Mouse (Mus musculus): ENCODE measurements at regions not wholly inside any gene's neighbourhood (a gene's known extent, or its start where the extent isn't known, plus 50 kb on each side); places are given as distances from the start of the nearest gene placed in this dataset.
A peak's percentile ranks its signal among the peaks of the same experiment; 100 is the strongest.

DNA sequence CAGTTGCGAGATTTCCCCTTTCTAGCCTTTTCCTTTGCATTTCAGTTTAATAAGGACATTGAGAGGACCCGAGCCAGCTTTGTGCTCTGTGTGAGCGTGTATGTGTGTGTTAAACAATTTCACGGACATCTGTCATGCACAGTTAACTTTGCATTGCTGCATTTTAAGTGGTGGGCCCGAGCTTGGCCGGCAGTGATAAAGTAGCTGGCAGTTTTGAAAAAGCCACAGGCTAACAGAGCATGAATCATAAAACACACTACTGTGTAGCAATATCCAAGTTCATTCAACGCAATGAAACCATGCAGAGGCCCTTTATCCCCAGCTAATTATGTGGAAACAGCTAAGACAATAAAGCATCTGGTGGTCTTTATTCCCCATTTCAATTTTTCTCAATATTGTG lies 140.9 kb downstream of the Nkx6-1 start:
- DNase-seq (ENCODE audit: low spot score) (peak; percentile 61), ATAC-seq (ENCODE audit: low FRiP score) (peak; percentile 72)
- Histone ChIP-seq H3K36me3 (ENCODE audit: control insufficient read depth, insufficient read depth, low read length) (no peaks in the 10 kb centered on the region), H3K9ac (ENCODE audit: low read depth, low read length) (no peak overlapping the region), H3K9me3 (ENCODE audit: control insufficient read depth, low read length) (no peaks in the 10 kb centered on the region), H3K4me2 (replicated peaks; ENCODE audit: low read depth, low read length) (no peak overlapping the region; the same call in 1 of the 2 replicates), H3K27me3 (ENCODE audit: control insufficient read depth, insufficient read depth, low read length) (peaks cover 84% of the 10 kb centered on the region), H3K4me3 (ENCODE audit: low read depth, low read length) (no peak overlapping the region), H3K27ac (ENCODE audit: low read depth, low read length) (no peak overlapping the region), H3K4me1 (replicated peaks; ENCODE audit: control insufficient read depth, insufficient read depth, low read length) (peaks cover 12% of the 10 kb centered on the region)
- 17% methylated on average over 7 of the region's 7 CpGs for WGBS

DNA sequence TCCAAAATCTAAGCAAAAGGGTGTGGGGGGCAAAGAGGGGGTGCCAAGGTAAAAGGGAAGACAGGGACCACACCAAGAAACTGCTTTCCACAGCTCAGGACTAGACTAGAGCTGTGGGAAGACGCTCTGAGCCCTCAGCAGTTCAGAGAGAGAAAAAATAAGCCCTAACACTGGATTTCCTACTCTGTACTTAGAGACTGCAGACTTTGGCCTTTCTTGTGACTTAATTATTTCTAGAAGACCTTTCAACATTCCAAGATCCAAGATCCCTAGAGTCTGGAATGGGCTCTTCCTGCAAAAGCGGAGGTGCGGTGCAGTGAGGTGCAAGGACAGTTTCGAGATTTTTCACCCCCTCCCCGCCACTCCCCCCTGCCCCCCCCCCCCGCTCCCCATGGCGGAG lies 141.3 kb downstream of the Nkx6-1 start:
- Histone ChIP-seq H3K9me3 (ENCODE audit: control insufficient read depth, low read length) (no peaks in the 10 kb centered on the region), H3K36me3 (ENCODE audit: control insufficient read depth, insufficient read depth, low read length) (no peaks in the 10 kb centered on the region), H3K27ac (ENCODE audit: low read depth, low read length) (no peak overlapping the region), H3K4me1 (replicated peaks; ENCODE audit: control insufficient read depth, insufficient read depth, low read length) (peaks cover 12% of the 10 kb centered on the region), H3K4me2 (replicated peaks; ENCODE audit: low read depth, low read length) (no peak overlapping the region; the same call in 1 of the 2 replicates), H3K4me3 (ENCODE audit: low read depth, low read length) (no peak overlapping the region), H3K27me3 (ENCODE audit: control insufficient read depth, insufficient read depth, low read length) (peaks cover 84% of the 10 kb centered on the region), H3K9ac (ENCODE audit: low read depth, low read length) (no peak overlapping the region)
- 16% methylated on average over 7 of the region's 7 CpGs for WGBS
- DNase-seq (ENCODE audit: low spot score) (no peak), ATAC-seq (ENCODE audit: low FRiP score) (peak; percentile 15; the same call in 1 of the 2 replicates)

DNA sequence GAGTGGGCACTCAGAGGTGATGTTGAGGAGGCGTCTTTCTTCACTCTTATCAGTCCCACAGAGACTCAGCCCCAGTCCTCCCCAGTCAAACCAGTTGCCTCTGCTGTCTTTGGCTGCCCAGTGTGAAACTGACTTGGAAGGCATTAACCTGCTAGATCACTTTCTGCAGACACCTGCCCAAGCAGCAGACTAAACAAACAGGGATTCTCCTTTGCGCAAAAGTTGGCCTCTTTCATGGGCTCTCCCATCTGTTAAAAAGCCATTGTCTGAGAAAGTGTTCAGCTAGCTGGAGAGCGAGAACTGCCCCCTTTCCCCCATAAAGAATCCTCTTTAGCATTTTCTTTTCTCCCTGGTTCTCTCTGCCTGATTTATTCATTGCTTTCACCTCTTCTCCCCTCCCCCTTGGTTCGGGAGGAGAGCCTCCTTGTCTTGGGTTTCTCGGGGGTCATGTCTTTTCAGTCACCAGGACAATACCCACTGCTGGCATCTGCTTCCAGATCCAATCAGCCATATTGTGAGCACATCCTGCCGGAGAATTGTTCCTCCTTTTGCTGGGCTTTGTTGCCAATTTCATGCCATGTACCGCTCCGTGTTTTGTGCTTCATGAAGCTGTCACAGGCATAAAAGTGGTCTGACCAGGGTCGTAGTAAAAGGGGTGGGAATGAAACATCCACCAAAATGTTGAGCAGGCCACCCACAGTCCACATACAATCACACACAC lies 143.7 kb downstream of the Nkx6-1 start:
- WGBS: 10% methylated on average over 9 of the region's 9 CpGs
- Histone ChIP-seq H3K9ac (ENCODE audit: low read depth, low read length) (no peak overlapping the region), H3K27ac (ENCODE audit: low read depth, low read length) (no peak overlapping the region), H3K9me3 (ENCODE audit: control insufficient read depth, low read length) (no peaks in the 10 kb centered on the region), H3K27me3 (ENCODE audit: control insufficient read depth, insufficient read depth, low read length) (peaks cover 80% of the 10 kb centered on the region), H3K36me3 (ENCODE audit: control insufficient read depth, insufficient read depth, low read length) (no peaks in the 10 kb centered on the region), H3K4me1 (replicated peaks; ENCODE audit: control insufficient read depth, insufficient read depth, low read length) (peaks cover 12% of the 10 kb centered on the region), H3K4me2 (replicated peaks; ENCODE audit: low read depth, low read length) (no peak overlapping the region), H3K4me3 (ENCODE audit: low read depth, low read length) (no peak overlapping the region)
- ATAC-seq (ENCODE audit: low FRiP score): peak; percentile 83
- DNase-seq (ENCODE audit: low spot score): peak; percentile 77

DNA sequence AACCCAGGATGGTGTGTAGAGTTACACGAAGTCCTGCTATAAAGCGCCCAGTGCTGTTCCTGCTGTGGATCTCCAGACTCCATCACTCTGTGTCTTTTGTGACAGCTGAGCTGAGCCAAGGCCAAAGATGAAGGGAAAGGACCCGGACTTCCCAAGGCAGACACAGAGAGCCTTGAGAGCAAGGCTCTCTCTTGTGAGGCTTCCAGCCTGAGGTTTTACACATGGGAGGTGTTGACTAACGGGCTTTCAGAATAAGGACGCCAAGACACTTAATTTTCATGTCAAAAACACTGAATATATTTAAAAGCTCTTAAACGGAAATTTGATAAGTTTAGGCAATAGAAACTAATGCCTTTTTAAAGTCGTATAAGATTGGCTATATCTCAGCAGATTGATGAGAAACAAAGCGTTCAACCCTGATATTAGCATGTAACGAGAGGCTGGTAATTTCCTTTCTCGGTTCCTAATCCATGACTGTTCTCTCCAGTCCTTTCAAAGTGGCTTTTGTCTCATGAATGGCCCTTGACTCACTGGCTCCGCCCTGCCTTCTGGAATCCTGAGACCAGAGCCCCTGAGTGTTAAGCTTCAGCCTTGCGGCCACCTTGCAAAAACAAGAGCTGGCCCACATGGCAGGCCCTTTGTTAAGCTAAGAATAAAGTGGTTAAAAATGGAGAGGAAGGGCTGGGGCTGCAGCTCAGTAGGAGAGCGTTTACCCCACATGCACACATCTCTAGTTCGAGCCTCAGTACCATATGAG lies 145.8 kb downstream of the Nkx6-1 start:
- H3K4me2 ChIP-seq (replicated peaks; ENCODE audit: low read depth, low read length): no peak overlapping the region
- DNase-seq (ENCODE audit: low spot score) (peak; percentile 47), ATAC-seq (ENCODE audit: low FRiP score) (0 out of 2 replicates have a peak, but pooled peaks have one; percentile 11)
- H3K4me3 ChIP-seq (ENCODE audit: low read depth, low read length): no peak overlapping the region
- H3K9ac ChIP-seq (ENCODE audit: low read depth, low read length): no peak overlapping the region
- peaks cover 10% of the 10 kb centered on the region; the same call in 1 of the 2 replicates for H3K4me1 ChIP-seq (replicated peaks; ENCODE audit: control insufficient read depth, insufficient read depth, low read length)
- H3K36me3 ChIP-seq (ENCODE audit: control insufficient read depth, insufficient read depth, low read length): no peaks in the 10 kb centered on the region
- peaks cover 79% of the 10 kb centered on the region for H3K27me3 ChIP-seq (ENCODE audit: control insufficient read depth, insufficient read depth, low read length)
- no peaks in the 10 kb centered on the region for H3K9me3 ChIP-seq (ENCODE audit: control insufficient read depth, low read length)
- H3K27ac ChIP-seq (ENCODE audit: low read depth, low read length): no peak overlapping the region
- WGBS: 35% methylated on average over 14 of the region's 14 CpGs

DNA sequence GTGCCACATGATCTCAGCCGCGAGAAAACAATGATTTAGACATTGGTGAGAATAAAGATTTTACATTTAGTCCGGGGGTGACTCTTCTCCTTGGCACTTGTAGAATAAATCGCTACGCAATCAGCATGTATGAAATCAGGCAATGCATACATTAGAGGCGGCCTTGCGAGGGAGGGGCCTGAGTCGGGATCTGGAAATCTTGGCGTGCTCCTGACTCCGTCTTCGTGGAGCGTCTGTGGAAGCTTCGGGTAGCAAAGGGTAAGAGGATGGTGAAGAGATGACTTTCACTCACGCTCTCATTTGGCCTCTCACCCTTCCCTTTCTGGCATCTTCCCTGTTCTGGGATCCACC lies 167.1 kb downstream of the Nkx6-1 start:
- DNase-seq (ENCODE audit: low spot score) (no peak), ATAC-seq (ENCODE audit: low FRiP score) (peak; percentile 45)
- no peak overlapping the region for H3K4me3 ChIP-seq (ENCODE audit: low read depth, low read length)
- H3K9me3 ChIP-seq (ENCODE audit: control insufficient read depth, low read length): no peaks in the 10 kb centered on the region
- no peaks in the 10 kb centered on the region; the same call in 1 of the 2 replicates for H3K4me1 ChIP-seq (replicated peaks; ENCODE audit: control insufficient read depth, insufficient read depth, low read length)
- 80% methylated on average over 14 of the region's 14 CpGs for WGBS
- 0 out of 2 replicates have a peak overlapping the region, but pooled peaks have one; percentile 13 for H3K27ac ChIP-seq (ENCODE audit: low read depth, low read length)
- H3K4me2 ChIP-seq (replicated peaks; ENCODE audit: low read depth, low read length): no peak overlapping the region
- no peak overlapping the region for H3K9ac ChIP-seq (ENCODE audit: low read depth, low read length)
- H3K27me3 ChIP-seq (ENCODE audit: control insufficient read depth, insufficient read depth, low read length): peaks cover 7% of the 10 kb centered on the region
- no peaks in the 10 kb centered on the region for H3K36me3 ChIP-seq (ENCODE audit: control insufficient read depth, insufficient read depth, low read length)

DNA sequence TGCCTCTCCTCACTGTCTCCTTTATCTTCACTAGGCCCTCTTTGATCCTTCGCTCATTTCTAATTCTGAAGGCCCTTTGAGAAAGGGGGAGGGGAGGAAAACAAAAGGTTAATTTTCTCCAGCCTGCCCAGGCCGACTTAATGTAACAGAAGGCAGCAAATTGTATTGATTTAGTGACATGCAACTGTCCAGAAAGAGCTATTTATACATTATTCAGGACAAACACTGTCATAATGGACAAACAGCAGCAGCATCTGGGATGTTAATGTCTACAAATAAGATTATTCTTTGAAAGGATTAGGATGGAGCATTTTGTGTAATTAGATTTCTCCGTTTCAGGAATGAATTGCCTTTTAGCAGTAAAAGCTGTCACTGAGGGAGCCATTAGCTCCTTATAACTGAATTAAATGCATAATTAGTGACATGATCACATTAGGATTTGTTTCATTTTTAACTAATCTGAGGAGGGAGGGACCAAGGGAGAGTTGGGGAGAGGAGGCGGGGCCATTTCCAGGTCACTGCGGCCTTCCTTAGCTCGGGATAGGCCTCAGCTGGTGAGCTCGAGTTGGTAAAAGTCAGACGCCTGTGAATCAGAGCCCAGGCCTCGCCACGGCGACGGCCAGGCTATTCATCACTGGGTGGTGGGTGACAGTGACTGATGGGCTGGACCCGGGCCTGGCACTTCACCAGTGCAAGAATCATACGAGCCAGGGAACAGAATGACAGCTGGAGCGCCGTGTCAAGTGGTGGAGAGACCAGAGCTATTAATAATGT lies 167.7 kb downstream of the Nkx6-1 start:
- ATAC-seq (ENCODE audit: low FRiP score) (peak; percentile 92), DNase-seq (ENCODE audit: low spot score) (peak; percentile 72)
- Histone ChIP-seq H3K9ac (ENCODE audit: low read depth, low read length) (no peak overlapping the region), H3K27ac (ENCODE audit: low read depth, low read length) (no peak overlapping the region), H3K9me3 (ENCODE audit: control insufficient read depth, low read length) (no peaks in the 10 kb centered on the region), H3K27me3 (ENCODE audit: control insufficient read depth, insufficient read depth, low read length) (peaks cover 4% of the 10 kb centered on the region), H3K4me1 (replicated peaks; ENCODE audit: control insufficient read depth, insufficient read depth, low read length) (no peaks in the 10 kb centered on the region; the same call in 1 of the 2 replicates), H3K4me3 (ENCODE audit: low read depth, low read length) (no peak overlapping the region), H3K36me3 (ENCODE audit: control insufficient read depth, insufficient read depth, low read length) (no peaks in the 10 kb centered on the region), H3K4me2 (replicated peaks; ENCODE audit: low read depth, low read length) (no peak overlapping the region)
- 33% methylated on average over 16 of the region's 16 CpGs for WGBS

DNA sequence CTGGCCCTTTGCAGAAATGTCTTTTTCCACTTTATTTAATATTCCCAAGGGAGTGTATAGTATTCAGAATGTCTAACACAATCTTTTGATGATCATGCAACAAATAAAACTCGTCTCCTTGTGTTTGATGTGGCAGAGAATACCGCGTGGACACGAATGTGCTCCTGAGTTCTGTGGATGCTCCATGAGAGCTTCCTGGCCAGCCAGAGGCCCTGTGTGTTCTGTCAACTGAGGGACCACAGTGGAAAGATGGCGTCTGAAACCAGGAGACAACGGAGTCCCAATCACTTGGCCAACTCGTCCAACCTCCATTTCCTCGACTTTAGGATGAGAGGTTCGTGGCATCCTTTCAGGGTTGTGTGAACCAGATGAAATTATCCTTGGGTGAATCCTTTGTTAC lies 168.6 kb downstream of the Nkx6-1 start:
- no peak for ATAC-seq (ENCODE audit: low FRiP score)
- Histone ChIP-seq H3K36me3 (ENCODE audit: control insufficient read depth, insufficient read depth, low read length) (no peaks in the 10 kb centered on the region), H3K4me1 (replicated peaks; ENCODE audit: control insufficient read depth, insufficient read depth, low read length) (no peaks in the 10 kb centered on the region; the same call in 1 of the 2 replicates), H3K9ac (ENCODE audit: low read depth, low read length) (no peak overlapping the region), H3K9me3 (ENCODE audit: control insufficient read depth, low read length) (no peaks in the 10 kb centered on the region), H3K4me3 (ENCODE audit: low read depth, low read length) (no peak overlapping the region), H3K27me3 (ENCODE audit: control insufficient read depth, insufficient read depth, low read length) (peaks cover 4% of the 10 kb centered on the region), H3K27ac (ENCODE audit: low read depth, low read length) (no peak overlapping the region), H3K4me2 (replicated peaks; ENCODE audit: low read depth, low read length) (no peak overlapping the region)
- no peak for DNase-seq (ENCODE audit: low spot score)
- 92% methylated on average over 9 of the region's 9 CpGs for WGBS

DNA sequence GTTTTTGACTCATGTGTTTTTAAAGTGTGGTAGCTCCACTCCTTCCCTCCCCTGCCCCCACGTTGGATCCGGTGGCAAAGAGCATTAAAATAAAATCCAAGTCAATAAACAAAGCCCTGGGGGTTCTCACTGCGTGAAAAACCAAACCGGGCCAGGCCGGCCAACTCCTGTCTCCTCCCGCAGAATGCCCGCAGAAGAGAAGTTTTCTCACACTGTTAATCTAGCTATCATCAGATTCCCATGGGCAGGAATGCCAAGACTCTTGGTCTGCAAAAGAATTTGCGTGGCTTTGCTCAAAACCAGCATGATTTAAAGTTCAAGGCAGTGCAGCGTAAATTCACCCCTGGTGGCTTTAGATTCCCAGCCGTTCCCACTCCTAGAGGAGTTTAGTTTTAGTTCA lies 219.0 kb downstream of the Nkx6-1 start:
- Histone ChIP-seq H3K9ac (ENCODE audit: low read depth, low read length) (no peak overlapping the region), H3K27ac (ENCODE audit: low read depth, low read length) (no peak overlapping the region), H3K4me3 (ENCODE audit: low read depth, low read length) (no peak overlapping the region), H3K4me1 (replicated peaks; ENCODE audit: control insufficient read depth, insufficient read depth, low read length) (no peaks in the 10 kb centered on the region), H3K36me3 (ENCODE audit: control insufficient read depth, insufficient read depth, low read length) (no peaks in the 10 kb centered on the region), H3K9me3 (ENCODE audit: control insufficient read depth, low read length) (no peaks in the 10 kb centered on the region), H3K4me2 (replicated peaks; ENCODE audit: low read depth, low read length) (no peak overlapping the region), H3K27me3 (ENCODE audit: control insufficient read depth, insufficient read depth, low read length) (no peaks in the 10 kb centered on the region; the same call in 1 of the 2 replicates)
- WGBS: 44% methylated on average over 10 of the region's 10 CpGs
- no peak for ATAC-seq (ENCODE audit: low FRiP score)
- peak; percentile 7 for DNase-seq (ENCODE audit: low spot score)

Measured in hindbrain, embryonic 11.5 days (tissue).